Mouse (Mus musculus): ENCODE results near the gene Serpina1e. TPM values are rescaled to one million over a fixed set of nuclear protein-coding genes. Genes with fewer than 3 reads are reported as not detected.
"Not testable (repeated sequence)": the region's sequence is repeated elsewhere in the genome, so short reads cannot be mapped to it uniquely, and the experiment has no call there.

Serpina1e gene
- polyA plus RNA-seq, 1 experiment from 2014 or later = not detected

GRCm38 (mm10) chr12:103909181-103909580 lies 49.6 kb downstream of the Serpina1e start:
- H3K9me3 ChIP-seq (ENCODE audit: control insufficient read depth, low read length); H3K36me3 ChIP-seq (ENCODE audit: control insufficient read depth, insufficient read depth); H3K9ac ChIP-seq (replicated peaks; ENCODE audit: low read depth, low read length); H3K27me3 ChIP-seq (replicated peaks; ENCODE audit: control insufficient read depth, insufficient read depth, low read length); H3K4me1 ChIP-seq (replicated peaks; ENCODE audit: control insufficient read depth, insufficient read depth, low read length); H3K4me2 ChIP-seq (ENCODE audit: low read length); ATAC-seq; H3K4me3 ChIP-seq (replicated peaks; ENCODE audit: low read length); H3K27ac ChIP-seq (ENCODE audit: low read length): not testable (repeated sequence)
- 98% methylated on average over 9 of the region's 16 CpGs for WGBS

GRCm38 (mm10) chr12:103907746-103908145 lies 51.0 kb downstream of the Serpina1e start:
- not testable (repeated sequence) for H3K27ac ChIP-seq (ENCODE audit: low read length); H3K4me1 ChIP-seq (replicated peaks; ENCODE audit: control insufficient read depth, insufficient read depth, low read length)

GRCm38 (mm10) chr12:103904837-103905340 lies 53.9 kb downstream of the Serpina1e start, which contains the start of gene Serpina1c:
Gene Serpina1c (minus strand): TSS chr12:103904887.
- not testable (repeated sequence) for H3K9ac ChIP-seq (replicated peaks; ENCODE audit: low read depth, low read length); H3K4me2 ChIP-seq (ENCODE audit: low read length); H3K27me3 ChIP-seq (replicated peaks; ENCODE audit: control insufficient read depth, insufficient read depth, low read length); H3K27ac ChIP-seq (ENCODE audit: low read length); H3K4me1 ChIP-seq (replicated peaks; ENCODE audit: control insufficient read depth, insufficient read depth, low read length); ATAC-seq; H3K9me3 ChIP-seq (ENCODE audit: control insufficient read depth, low read length); H3K4me3 ChIP-seq (replicated peaks; ENCODE audit: low read length); H3K36me3 ChIP-seq (ENCODE audit: control insufficient read depth, insufficient read depth)
- WGBS = 83% methylated on average over 4 of the region's 4 CpGs

More at GRCm38 (mm10) chr12:103907746-103908145, 51.0 kb downstream of the Serpina1e start:
- H3K9me3 ChIP-seq (ENCODE audit: control insufficient read depth, low read length); H3K36me3 ChIP-seq (ENCODE audit: control insufficient read depth, insufficient read depth); H3K27me3 ChIP-seq (replicated peaks; ENCODE audit: control insufficient read depth, insufficient read depth, low read length); H3K9ac ChIP-seq (replicated peaks; ENCODE audit: low read depth, low read length); ATAC-seq; H3K4me2 ChIP-seq (ENCODE audit: low read length); H3K4me3 ChIP-seq (replicated peaks; ENCODE audit: low read length): not testable (repeated sequence)
- 22% methylated on average over 1 of the region's 1 CpGs for WGBS

- not testable (repeated sequence) for ATAC-seq; H3K4me2 ChIP-seq (ENCODE audit: low read length); H3K4me1 ChIP-seq (replicated peaks; ENCODE audit: control insufficient read depth, insufficient read depth, low read length); H3K9ac ChIP-seq (replicated peaks; ENCODE audit: low read depth, low read length); H3K4me3 ChIP-seq (replicated peaks; ENCODE audit: low read length); H3K27ac ChIP-seq (ENCODE audit: low read length); H3K27me3 ChIP-seq (replicated peaks; ENCODE audit: control insufficient read depth, insufficient read depth, low read length); H3K36me3 ChIP-seq (ENCODE audit: control insufficient read depth, insufficient read depth); H3K9me3 ChIP-seq (ENCODE audit: control insufficient read depth, low read length)
- 96% methylated on average over 3 of the region's 3 CpGs for WGBS
These were observed 56.8 kb downstream of the Serpina1e start for GRCm38 (mm10) chr12:103901929-103902328.

Other genes starting within 250 kb of the Serpina1e start
- not detected in 2 replicates for gene Serpina1d, start 185.4 kb downstream of the Serpina1e start, polyA plus RNA-seq (2015; fragmentation: Nextera tagmentation; extraction: Ambion mirVana)
- 0.25 TPM in 1 of 2 replicates, not detected in the other for gene Serpina1b, start 128.6 kb downstream of the Serpina1e start, polyA plus RNA-seq (2015; fragmentation: Nextera tagmentation; extraction: Ambion mirVana)
- gene Serpina1a, start 95.4 kb downstream of the Serpina1e start, polyA plus RNA-seq (2015; fragmentation: Nextera tagmentation; extraction: Ambion mirVana) = not detected in 2 replicates
- not detected in 2 replicates for gene Serpina1c, start 54.1 kb downstream of the Serpina1e start, polyA plus RNA-seq (2015; fragmentation: Nextera tagmentation; extraction: Ambion mirVana)
- not detected in 2 replicates for gene Serpina11, start 31.0 kb upstream of the Serpina1e start, polyA plus RNA-seq (2015; fragmentation: Nextera tagmentation; extraction: Ambion mirVana)
- 0.15 TPM in 1 of 2 replicates, not detected in the other for gene Serpina9, start 54.8 kb upstream of the Serpina1e start, polyA plus RNA-seq (2015; fragmentation: Nextera tagmentation; extraction: Ambion mirVana)
- not detected in 2 replicates for gene Serpina12, start 85.5 kb upstream of the Serpina1e start, polyA plus RNA-seq (2015; fragmentation: Nextera tagmentation; extraction: Ambion mirVana)
- gene Serpina5, start 142.1 kb upstream of the Serpina1e start, polyA plus RNA-seq (2015; fragmentation: Nextera tagmentation; extraction: Ambion mirVana) = not detected in 2 replicates
- gene Serpina3a, start 153.7 kb upstream of the Serpina1e start, polyA plus RNA-seq (2015; fragmentation: Nextera tagmentation; extraction: Ambion mirVana) = not detected in 2 replicates
- 0.10 TPM in 1 of 2 replicates, not detected in the other for gene Serpina3b, start 169.0 kb upstream of the Serpina1e start, polyA plus RNA-seq (2015; fragmentation: Nextera tagmentation; extraction: Ambion mirVana)
- gene Serpina3c, start 194.9 kb upstream of the Serpina1e start, polyA plus RNA-seq (2015; fragmentation: Nextera tagmentation; extraction: Ambion mirVana) = not detected in 2 replicates

Measured in forebrain, embryonic 16.5 days (tissue).